Mouse (Mus musculus) embryonic facial prominence, embryonic 14.5 days (tissue): ENCODE measurements around the gene Zfp287. TPM values are rescaled to one million over a fixed set of nuclear protein-coding genes. Genes with fewer than 3 reads are reported as not detected.

Source experiments
- ATAC-seq: fragments of 200-750 bp; cut with Nextera tagmentation; 2 replicates; pipeline ENCODE4 v1.8.0; 2017; ENCODE audit warnings: low read depth, moderate number of reproducible peaks, moderate TSS enrichment
- DNase-seq: peaks from one replicate; pipeline ENCODE4 v3.0.0-alpha.2; 2015; ENCODE audit warnings: low spot score
- H3K27ac ChIP-seq: fragments of 300-500 bp; sonication (generic); replicated peaks from 2 replicates; pipeline ENCODE4 v1.5.1; 2014; ENCODE audit warnings: low read depth, mild to moderate bottlenecking, low read length, moderate library complexity
- H3K27me3 ChIP-seq: fragments of 300-500 bp; sonication (generic); replicated peaks from 2 replicates; pipeline ENCODE4 v1.6.1; 2014; ENCODE audit warnings: low read length; ENCODE audit not compliant: control insufficient read depth, insufficient read depth
- H3K36me3 ChIP-seq: fragments of 300-500 bp; sonication (generic); 2 replicates; pipeline ENCODE4 v1.6.1; 2014; ENCODE audit warnings: low read length, mixed read lengths; ENCODE audit not compliant: control insufficient read depth, insufficient read depth
- H3K4me1 ChIP-seq: fragments of 300-500 bp; sonication (generic); 2 replicates; pipeline ENCODE4 v1.6.1; 2014; ENCODE audit warnings: antibody characterized with exemption, low read length; ENCODE audit not compliant: control insufficient read depth, insufficient read depth
- H3K4me2 ChIP-seq: fragments of 300-500 bp; sonication (generic); 2 replicates; pipeline ENCODE4 v1.6.1; 2014; ENCODE audit warnings: low read depth, mild to moderate bottlenecking, low read length, moderate library complexity, mixed read lengths
- H3K4me3 ChIP-seq: fragments of 300-500 bp; sonication (generic); 2 replicates; pipeline ENCODE4 v1.5.1; 2014; ENCODE audit warnings: low read depth, mild to moderate bottlenecking, low read length
- H3K9ac ChIP-seq: fragments of 300-500 bp; sonication (generic); 2 replicates; pipeline ENCODE4 v1.6.1; 2014; ENCODE audit warnings: low read depth, mild to moderate bottlenecking, low read length, moderate library complexity, mixed read lengths
- H3K9me3 ChIP-seq: fragments of 300-500 bp; sonication (generic); 2 replicates; pipeline ENCODE4 v1.6.1; 2016; ENCODE audit warnings: low read length; ENCODE audit not compliant: control insufficient read depth
- WGBS: fragments of 180-500 bp; shearing (Covaris S2); extraction: QIAGEN DNeasy Blood & Tissue Kit; methylation state at CpG from one replicate; pipeline ENCODE4 v1.1.7; 2014; 5-methylcytosine and 5-hydroxymethylcytosine counted together
- polyA plus RNA-seq: library from polyadenylated mRNA; unstranded; fragments of >200 nt; fragmentation: Nextera tagmentation; extraction: Ambion mirVana; gene quantifications from 2 replicates; pipeline ENCODE4 v1.2.1, GENCODE M21; 2014

Zfp287 gene
- polyA plus RNA-seq, 1 experiment from 2014 or later = 7.8 TPM

DNA sequence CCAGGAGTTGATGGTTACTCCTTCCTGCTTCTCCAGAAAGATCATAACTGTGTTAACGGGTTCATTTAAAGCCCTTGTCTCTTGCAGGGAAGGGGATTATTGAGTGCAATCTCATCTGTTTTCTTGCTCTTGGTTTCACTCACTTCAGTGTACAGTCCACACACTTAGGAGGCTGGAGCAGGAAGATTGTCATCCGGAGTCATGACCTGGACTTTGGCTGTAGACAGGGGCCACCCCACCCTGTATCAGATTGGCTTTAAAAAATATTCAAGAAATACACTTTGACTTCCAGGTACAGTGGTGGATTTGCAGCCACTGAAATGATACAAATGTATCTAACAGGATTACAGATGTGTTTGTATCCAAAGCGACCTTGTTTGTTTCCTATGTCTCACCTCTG is 40.1 kb downstream of the Zfp287 start:
- Histone ChIP-seq H3K4me3 (no peak overlapping the region), H3K27ac (no peak overlapping the region), H3K4me2 (no peak overlapping the region), H3K27me3 (no peaks in the 10 kb centered on the region), H3K4me1 (no peaks in the 10 kb centered on the region), H3K36me3 (no peaks in the 10 kb centered on the region), H3K9me3 (no peaks in the 10 kb centered on the region), H3K9ac (no peak overlapping the region)
- no peak for DNase-seq
- ATAC-seq = no peak
- 83% methylated on average over 3 of the region's 3 CpGs for WGBS

GRCm38 (mm10) chr11:62679954-62680353 is 51.8 kb downstream of the Zfp287 start:
- Histone ChIP-seq H3K4me3 (no peak overlapping the region), H3K4me1 (no peaks in the 10 kb centered on the region), H3K9me3 (no peaks in the 10 kb centered on the region), H3K36me3 (no peaks in the 10 kb centered on the region), H3K27ac (no peak overlapping the region), H3K4me2 (no peak overlapping the region), H3K9ac (no peak overlapping the region), H3K27me3 (no peaks in the 10 kb centered on the region)
- ATAC-seq = no peak
- 79% methylated on average over 4 of the region's 4 CpGs for WGBS
- DNase-seq = no peak

GRCm38 (mm10) chr11:62678778-62679354 is 52.8 kb downstream of the Zfp287 start:
- Histone ChIP-seq H3K36me3 (no peaks in the 10 kb centered on the region), H3K27me3 (no peaks in the 10 kb centered on the region), H3K9me3 (no peaks in the 10 kb centered on the region), H3K9ac (no peak overlapping the region), H3K4me2 (no peak overlapping the region), H3K4me3 (no peak overlapping the region), H3K27ac (no peak overlapping the region), H3K4me1 (no peaks in the 10 kb centered on the region)
- DNase-seq (no peak), ATAC-seq (no peak)
- 77% methylated on average over 7 of the region's 7 CpGs for WGBS

GRCm38 (mm10) chr11:62676290-62676596 is 55.5 kb downstream of the Zfp287 start:
- no peaks in the 10 kb centered on the region for H3K36me3 ChIP-seq
- WGBS = 87% methylated on average over 4 of the region's 4 CpGs
- H3K9ac ChIP-seq = no peak overlapping the region
- no peaks in the 10 kb centered on the region for H3K4me1 ChIP-seq
- DNase-seq (no peak), ATAC-seq (no peak)
- H3K4me2 ChIP-seq = no peak overlapping the region
- H3K27me3 ChIP-seq = no peaks in the 10 kb centered on the region
- H3K27ac ChIP-seq = no peak overlapping the region
- H3K9me3 ChIP-seq = no peaks in the 10 kb centered on the region
- H3K4me3 ChIP-seq = no peak overlapping the region

GRCm38 (mm10) chr11:62675480-62676289 is 56.0 kb downstream of the Zfp287 start:
- 16% methylated on average over 17 of the region's 17 CpGs for WGBS
- Histone ChIP-seq H3K4me3 (peak overlapping the region; percentile 24), H3K27ac (no peak overlapping the region), H3K4me1 (no peaks in the 10 kb centered on the region), H3K9ac (peak overlapping the region; percentile 56), H3K27me3 (no peaks in the 10 kb centered on the region), H3K36me3 (no peaks in the 10 kb centered on the region), H3K9me3 (no peaks in the 10 kb centered on the region), H3K4me2 (peak overlapping the region; percentile 58)
- peak; percentile 95 for DNase-seq
- peak; percentile 96 for ATAC-seq

GRCm38 (mm10) chr11:62670006-62670405 is 61.7 kb downstream of the Zfp287 start:
- H3K4me2 ChIP-seq = no peak overlapping the region
- no peaks in the 10 kb centered on the region for H3K9me3 ChIP-seq
- no peaks in the 10 kb centered on the region for H3K4me1 ChIP-seq
- H3K9ac ChIP-seq = no peak overlapping the region
- no peak for ATAC-seq
- H3K4me3 ChIP-seq = no peak overlapping the region
- H3K27ac ChIP-seq = no peak overlapping the region
- no peaks in the 10 kb centered on the region for H3K27me3 ChIP-seq
- peak; percentile 29 for DNase-seq
- 73% methylated on average over 6 of the region's 6 CpGs for WGBS
- peaks cover 18% of the 10 kb centered on the region for H3K36me3 ChIP-seq

DNA sequence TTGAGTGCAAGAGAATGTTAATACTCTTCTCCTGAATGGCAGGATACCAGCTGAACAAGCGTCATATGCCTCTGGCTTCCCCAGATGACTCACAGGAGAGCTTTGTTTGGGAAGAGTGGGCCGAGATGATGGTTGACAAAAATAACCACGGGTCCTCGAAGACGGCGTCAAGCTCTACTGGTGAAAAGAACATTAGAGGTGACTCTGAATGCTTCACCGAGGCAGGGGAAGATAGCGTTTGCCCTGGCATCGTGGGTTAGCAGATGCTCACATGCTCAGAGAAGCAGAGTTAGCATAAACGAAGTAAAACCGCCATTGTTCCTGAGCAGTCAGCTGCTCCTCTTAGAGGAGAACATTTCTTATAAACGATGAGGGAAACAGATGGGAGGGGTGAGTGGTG is 62.2 kb downstream of the Zfp287 start:
- Histone ChIP-seq H3K4me1 (no peaks in the 10 kb centered on the region), H3K4me3 (no peak overlapping the region), H3K27ac (no peak overlapping the region), H3K9ac (no peak overlapping the region), H3K4me2 (no peak overlapping the region), H3K36me3 (peaks cover 23% of the 10 kb centered on the region), H3K9me3 (no peaks in the 10 kb centered on the region), H3K27me3 (no peaks in the 10 kb centered on the region)
- DNase-seq (peak; percentile 13), ATAC-seq (no peak)
- 57% methylated on average over 12 of the region's 12 CpGs for WGBS

DNA sequence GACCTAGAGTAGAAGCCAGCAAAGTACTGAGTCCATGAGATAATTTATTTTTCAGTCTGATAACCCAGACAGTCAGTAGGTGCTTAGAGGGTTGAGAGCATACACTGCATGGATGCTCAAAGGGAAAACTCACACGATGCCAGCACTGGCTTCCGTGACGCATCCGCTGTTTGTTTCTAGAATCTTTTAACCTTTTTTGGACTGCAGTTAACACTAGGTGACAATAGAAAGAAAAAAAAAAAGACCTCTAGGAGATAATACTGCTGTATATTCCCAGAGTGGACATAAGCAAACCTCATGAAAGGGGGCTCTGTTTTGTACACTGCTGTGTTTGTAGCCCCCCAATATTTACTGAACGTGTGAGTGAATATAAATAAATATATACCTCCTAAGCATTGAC is 62.7 kb downstream of the Zfp287 start:
- Histone ChIP-seq H3K9ac (no peak overlapping the region), H3K9me3 (no peaks in the 10 kb centered on the region), H3K4me2 (no peak overlapping the region), H3K27me3 (no peaks in the 10 kb centered on the region), H3K4me1 (no peaks in the 10 kb centered on the region), H3K4me3 (no peak overlapping the region), H3K27ac (no peak overlapping the region), H3K36me3 (peaks cover 24% of the 10 kb centered on the region)
- ATAC-seq (no peak), DNase-seq (no peak)
- 86% methylated on average over 5 of the region's 5 CpGs for WGBS

DNA sequence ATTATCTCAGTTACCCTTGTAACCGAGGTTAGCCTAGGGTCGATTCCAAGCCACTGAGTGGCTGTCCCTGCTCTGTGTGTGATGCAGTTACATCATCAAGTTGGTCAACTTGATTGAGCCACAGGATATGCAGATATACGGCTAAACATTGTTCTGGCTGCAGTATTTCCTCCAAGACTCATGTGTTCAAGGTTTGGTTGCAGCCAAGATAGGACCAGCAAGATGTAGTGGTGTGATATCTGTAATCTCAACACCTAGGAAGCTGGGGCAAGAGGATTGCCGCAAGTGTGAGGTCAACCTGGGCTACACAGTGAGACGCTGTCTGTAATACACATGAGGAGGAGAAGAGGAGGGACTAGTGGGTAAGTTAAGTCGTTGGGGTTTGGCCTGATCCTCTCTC is 67.5 kb downstream of the Zfp287 start:
- Histone ChIP-seq H3K4me2 (no peak overlapping the region), H3K9ac (no peak overlapping the region), H3K27me3 (no peaks in the 10 kb centered on the region), H3K4me3 (no peak overlapping the region), H3K27ac (no peak overlapping the region), H3K4me1 (no peaks in the 10 kb centered on the region), H3K9me3 (no peaks in the 10 kb centered on the region), H3K36me3 (peaks cover 32% of the 10 kb centered on the region)
- DNase-seq = no peak
- WGBS = 83% methylated on average over 6 of the region's 6 CpGs
- no peak for ATAC-seq
